Mouse (Mus musculus) regulatory T cell (primary cell): ENCODE data around the gene Clstn2.

Source experiments
- in situ Hi-C: fragments of 300-600 bp; cut with MboI, MseI; formaldehyde crosslinking; loops from one replicate; pipeline ENCODE4 v1.15.1; 2025; ENCODE audit warnings: high pct_unique_total_duplicates

The Clstn2 gene

GRCm38 (mm10) chr9:97476456-97476855 is 556.5 kb downstream of the Clstn2 start:
- in situ Hi-C loops = no loop called here

DNA sequence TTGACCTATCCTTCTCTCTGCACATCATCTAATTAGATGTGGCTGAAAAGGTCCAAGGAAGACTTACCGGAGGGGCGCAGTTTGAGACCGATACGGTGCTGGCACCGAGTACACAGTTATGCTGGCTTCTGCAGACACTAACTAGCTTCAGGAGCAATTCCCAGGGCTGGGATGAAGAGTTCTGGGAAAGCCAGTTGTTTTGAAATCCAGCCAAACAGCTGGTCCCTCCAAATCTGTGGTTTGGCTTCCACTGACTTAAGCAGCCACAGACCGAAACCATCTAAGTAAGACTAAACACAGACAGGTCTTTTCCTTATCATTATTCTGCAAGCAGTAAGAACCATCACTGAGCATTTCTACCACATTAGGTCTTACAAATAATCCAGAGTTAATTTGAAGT is 558.1 kb downstream of the Clstn2 start:
- in situ Hi-C loops = no loop called here

DNA sequence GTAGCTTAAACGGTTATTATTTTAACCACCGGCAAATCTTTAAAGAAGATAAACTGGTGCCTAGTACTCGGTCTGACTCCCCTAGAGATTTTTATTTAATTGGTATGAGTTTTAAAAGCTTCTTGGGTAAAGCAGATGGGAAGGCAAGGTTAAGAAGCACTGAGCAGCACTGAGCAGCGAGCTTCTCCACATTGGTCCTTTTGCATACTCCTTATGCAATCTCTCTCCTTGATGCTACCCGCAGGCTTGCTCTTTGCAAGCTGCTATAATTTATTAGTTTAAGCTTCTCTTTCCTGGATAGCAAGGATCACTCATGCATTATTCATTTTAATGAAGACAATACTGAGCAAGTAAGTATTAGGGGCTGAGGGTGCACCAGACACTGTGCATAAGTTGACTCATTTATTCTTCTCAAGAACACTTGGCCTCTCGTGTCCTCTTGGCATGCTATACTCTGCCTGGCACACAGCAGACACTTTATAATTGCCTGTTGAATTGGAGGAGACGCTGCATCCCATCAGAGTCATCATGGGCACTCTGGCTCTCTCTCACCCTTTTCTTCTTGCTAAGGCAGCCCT is 561.9 kb downstream of the Clstn2 start:
- in situ Hi-C loops = no loop called here

DNA sequence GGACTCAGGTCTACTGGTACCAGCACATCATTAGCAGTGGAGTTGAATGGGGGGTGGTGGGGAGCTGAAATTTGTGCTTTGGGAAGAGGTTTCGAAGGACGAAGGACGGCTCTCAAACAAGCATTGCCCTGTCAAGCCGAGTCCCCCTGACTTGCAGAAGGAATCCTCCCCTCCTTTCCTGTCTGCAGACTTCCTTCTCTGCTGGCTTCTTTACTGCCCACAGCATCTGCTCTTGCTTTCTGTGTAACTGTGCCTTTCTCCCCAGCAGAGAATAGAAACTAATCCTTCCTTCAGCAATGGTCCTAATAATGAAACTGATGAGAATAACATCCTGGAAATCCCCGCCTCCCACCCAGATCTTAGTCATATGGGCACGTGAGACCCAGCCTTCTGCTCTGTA is 572.5 kb downstream of the Clstn2 start:
- in situ Hi-C loops = no loop called here

GRCm38 (mm10) chr9:97459745-97460144 is 573.2 kb downstream of the Clstn2 start:
- in situ Hi-C loops = no loop called here

GRCm38 (mm10) chr9:97449316-97450050 is 583.5 kb downstream of the Clstn2 start:
- in situ Hi-C loops = no loop called here

DNA sequence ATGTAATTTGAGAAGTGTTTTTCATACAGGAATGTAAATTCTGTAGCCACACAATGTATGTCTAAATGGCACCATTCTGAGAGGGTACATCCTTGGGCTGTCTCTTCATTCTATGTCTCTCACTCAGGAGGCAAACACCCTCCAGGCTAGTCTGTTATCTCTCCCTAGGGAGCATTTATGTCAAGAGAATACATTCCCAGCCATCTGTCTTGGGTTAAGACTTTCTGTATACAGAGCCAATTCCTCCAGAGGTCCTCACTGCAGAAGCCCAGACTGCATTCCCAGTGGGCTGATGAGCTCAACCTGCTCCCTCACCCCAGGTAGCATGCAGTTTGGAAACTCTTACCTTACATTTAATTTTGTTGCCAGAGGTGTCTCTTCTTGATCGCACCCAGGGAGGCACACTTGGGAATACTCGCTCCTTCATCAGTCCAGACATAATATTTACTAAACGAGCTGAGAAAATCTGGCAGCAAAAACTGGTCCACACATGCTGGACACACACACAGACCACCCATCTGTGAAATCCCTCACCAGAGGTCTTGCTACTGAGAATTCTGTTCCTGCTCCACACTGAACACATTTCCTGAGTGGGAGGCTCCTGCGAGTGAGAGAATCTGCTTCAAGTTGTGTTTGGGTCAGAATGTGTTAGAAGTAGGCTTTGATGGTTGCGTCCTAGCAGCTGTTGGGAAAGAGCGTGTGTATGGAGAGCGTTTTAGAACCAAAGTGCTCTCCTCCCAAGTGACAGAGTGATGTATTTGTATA is 592.9 kb downstream of the Clstn2 start:
- in situ Hi-C loops = no loop called here

DNA sequence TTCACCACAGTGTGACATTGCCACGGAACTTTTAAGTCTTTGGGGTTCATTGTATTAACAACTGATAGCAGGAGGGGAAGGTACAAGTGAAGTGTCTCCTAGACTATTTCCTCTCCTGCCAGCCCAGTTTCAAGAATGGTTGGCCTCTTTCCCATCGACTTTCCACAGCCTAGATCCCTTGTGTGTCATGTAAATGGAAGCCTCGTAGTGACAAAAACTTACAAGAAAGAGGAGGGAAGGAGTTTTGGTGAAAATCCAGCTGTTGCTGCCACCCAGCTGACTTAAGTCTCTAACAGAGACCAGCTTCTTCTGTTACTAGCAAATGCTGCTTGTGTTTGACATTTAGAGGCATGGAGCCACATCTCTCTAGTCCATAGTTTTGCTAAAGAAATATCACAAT is 598.3 kb downstream of the Clstn2 start:
- in situ Hi-C loops = no loop called here

DNA sequence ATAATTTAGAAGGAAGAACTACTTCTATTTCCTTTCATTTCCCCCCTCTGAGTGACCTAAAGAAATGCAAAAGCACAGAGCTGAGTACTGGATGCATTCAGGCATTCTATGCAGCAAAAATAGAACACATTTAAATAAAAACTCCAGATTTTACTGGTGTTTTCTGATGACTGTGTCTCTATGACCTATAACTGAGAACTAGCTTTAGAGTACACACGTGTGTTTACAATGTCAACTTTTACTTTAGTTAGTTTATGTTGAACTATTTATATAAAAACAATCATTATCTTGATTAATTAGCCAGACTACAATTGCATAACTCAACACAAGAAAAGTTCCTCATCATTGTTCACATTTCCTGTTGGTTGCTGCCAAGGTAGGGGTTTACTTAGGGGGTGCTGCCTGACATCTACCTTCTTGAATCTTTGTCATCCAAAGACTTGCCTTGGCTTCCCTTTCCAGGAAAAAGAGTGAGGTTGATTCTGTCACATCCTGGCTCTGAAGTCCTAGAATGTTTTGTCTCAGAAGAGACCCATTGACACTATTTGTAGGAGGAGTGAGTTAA is 603.0 kb downstream of the Clstn2 start:
- in situ Hi-C loops = no loop called here

GRCm38 (mm10) chr9:97428127-97428526 is 604.9 kb downstream of the Clstn2 start:
- in situ Hi-C loops = no loop called here

DNA sequence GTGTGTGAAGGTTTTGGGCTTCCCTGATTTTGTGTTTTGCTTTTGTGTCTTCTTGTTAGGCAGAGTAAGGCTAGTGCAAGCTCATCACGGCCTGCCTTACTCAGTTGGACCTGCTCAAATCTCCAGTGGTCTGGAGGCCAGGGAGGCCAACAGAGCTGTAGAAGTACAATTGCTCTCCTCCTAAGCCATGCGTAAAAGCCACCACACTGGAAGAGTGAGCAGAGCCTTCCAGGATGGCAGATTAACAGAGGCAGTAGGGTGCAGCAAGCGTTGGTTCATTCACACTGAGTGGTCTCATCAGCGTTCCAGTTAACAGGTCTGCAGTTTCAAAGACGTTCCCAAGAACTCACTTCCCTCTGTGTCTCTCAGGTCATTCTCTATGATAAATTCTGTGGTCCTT is 612.1 kb downstream of the Clstn2 start:
- in situ Hi-C loops = no loop called here

DNA sequence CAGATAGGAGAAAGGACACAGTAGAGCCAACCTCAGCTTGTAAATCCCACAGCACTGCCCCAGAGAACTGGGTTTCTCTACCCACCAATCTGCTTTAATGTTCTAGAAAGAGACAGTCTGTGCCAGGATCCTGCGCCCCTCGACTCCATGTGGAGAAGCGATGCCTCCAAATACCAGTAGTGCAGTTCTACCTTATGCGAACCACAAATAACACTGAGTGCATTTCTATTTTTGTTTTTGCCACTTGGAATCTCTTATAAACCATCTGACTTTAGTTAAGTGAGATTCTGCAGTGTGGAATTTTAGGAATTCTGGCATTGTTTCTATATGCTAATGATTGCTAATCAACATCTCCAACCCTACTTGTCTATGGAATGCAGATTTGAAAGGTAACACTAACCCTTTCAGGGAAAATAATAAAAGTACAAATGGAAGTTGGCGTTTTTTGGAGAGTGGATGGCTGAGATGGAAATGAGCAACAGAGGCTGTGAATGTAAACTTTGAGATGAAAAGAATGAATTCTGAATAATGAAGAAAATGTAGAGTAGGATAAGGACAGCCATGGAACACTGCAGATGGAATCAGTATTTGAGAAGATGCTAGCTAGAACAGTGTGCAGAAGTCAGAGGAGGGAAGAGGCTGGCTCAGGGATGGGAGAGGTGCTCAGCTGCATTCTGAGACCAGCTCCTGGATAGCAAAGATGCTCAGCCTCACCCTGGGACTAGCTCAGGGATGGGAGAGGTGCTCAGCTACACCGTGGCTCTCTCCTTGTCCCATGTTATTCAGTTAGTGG is 617.9 kb downstream of the Clstn2 start:
- in situ Hi-C loops = no loop called here

- in situ Hi-C loops = no loop called here
Measured at GRCm38 (mm10) chr9:97408142-97408541, 624.8 kb downstream of the Clstn2 start.
